Mouse (Mus musculus) forebrain, embryonic 11.5 days (tissue): ENCODE results near the gene Ccpg1. TPM values are rescaled to one million over a fixed set of nuclear protein-coding genes. Genes with fewer than 3 reads are reported as not detected.

Experiments used
- ATAC-seq: fragments of 200-750 bp; cut with Nextera tagmentation; replicated peaks from 2 replicates; pipeline ENCODE4 v1.8.0; 2017; ENCODE audit warnings: moderate TSS enrichment; ENCODE audit not compliant: low FRiP score
- DNase-seq: peaks from one replicate; pipeline ENCODE4 v3.0.0-alpha.2; 2017; ENCODE audit warnings: low spot score
- H3K27ac ChIP-seq: fragments of 300-500 bp; sonication (generic); 2 replicates; pipeline ENCODE4 v1.5.1; 2014; ENCODE audit warnings: low read depth, low read length
- H3K27me3 ChIP-seq: fragments of 300-500 bp; sonication (generic); 2 replicates; pipeline ENCODE4 v1.6.1; 2014; ENCODE audit warnings: mild to moderate bottlenecking, low read length, mixed read lengths; ENCODE audit not compliant: control insufficient read depth, insufficient read depth
- H3K36me3 ChIP-seq: fragments of 300-500 bp; sonication (generic); 2 replicates; pipeline ENCODE4 v1.6.1; 2014; ENCODE audit warnings: mild to moderate bottlenecking, low read length, moderate library complexity, mixed read lengths; ENCODE audit not compliant: control insufficient read depth, insufficient read depth
- H3K4me1 ChIP-seq: fragments of 300-500 bp; sonication (generic); replicated peaks from 2 replicates; pipeline ENCODE4 v1.6.1; 2014; ENCODE audit warnings: low read length, mixed read lengths; ENCODE audit not compliant: control insufficient read depth, insufficient read depth
- H3K4me2 ChIP-seq: fragments of 300-500 bp; sonication (generic); 2 replicates; pipeline ENCODE4 v1.6.1; 2014; ENCODE audit warnings: low read depth, mild to moderate bottlenecking, low read length, moderate library complexity, mixed read lengths; ENCODE audit not compliant: severe bottlenecking
- H3K4me3 ChIP-seq: fragments of 300-500 bp; sonication (generic); 2 replicates; pipeline ENCODE4 v1.5.1; 2014; ENCODE audit warnings: low read depth, low read length
- H3K9ac ChIP-seq: fragments of 300-500 bp; sonication (generic); 2 replicates; pipeline ENCODE4 v1.6.1; 2014; ENCODE audit warnings: low read length
- H3K9me3 ChIP-seq: fragments of 300-500 bp; sonication (generic); 2 replicates; pipeline ENCODE4 v1.6.1; 2016; ENCODE audit warnings: low read length, mixed read lengths; ENCODE audit not compliant: control insufficient read depth
- WGBS: fragments of 180-500 bp; shearing (Covaris S2); extraction: QIAGEN DNeasy Blood & Tissue Kit; methylation state at CpG from one replicate; pipeline ENCODE4 v1.1.7; 2014; 5-methylcytosine and 5-hydroxymethylcytosine counted together
- polyA plus RNA-seq: library from polyadenylated mRNA; unstranded; fragments of >200 nt; fragmentation: Nextera tagmentation; extraction: Ambion mirVana; gene quantifications from 2 replicates; pipeline ENCODE4 v1.2.1, GENCODE M21; 2014

Gene Ccpg1
- polyA plus RNA-seq, 1 experiment from 2014 or later, result 19.6 TPM

DNA sequence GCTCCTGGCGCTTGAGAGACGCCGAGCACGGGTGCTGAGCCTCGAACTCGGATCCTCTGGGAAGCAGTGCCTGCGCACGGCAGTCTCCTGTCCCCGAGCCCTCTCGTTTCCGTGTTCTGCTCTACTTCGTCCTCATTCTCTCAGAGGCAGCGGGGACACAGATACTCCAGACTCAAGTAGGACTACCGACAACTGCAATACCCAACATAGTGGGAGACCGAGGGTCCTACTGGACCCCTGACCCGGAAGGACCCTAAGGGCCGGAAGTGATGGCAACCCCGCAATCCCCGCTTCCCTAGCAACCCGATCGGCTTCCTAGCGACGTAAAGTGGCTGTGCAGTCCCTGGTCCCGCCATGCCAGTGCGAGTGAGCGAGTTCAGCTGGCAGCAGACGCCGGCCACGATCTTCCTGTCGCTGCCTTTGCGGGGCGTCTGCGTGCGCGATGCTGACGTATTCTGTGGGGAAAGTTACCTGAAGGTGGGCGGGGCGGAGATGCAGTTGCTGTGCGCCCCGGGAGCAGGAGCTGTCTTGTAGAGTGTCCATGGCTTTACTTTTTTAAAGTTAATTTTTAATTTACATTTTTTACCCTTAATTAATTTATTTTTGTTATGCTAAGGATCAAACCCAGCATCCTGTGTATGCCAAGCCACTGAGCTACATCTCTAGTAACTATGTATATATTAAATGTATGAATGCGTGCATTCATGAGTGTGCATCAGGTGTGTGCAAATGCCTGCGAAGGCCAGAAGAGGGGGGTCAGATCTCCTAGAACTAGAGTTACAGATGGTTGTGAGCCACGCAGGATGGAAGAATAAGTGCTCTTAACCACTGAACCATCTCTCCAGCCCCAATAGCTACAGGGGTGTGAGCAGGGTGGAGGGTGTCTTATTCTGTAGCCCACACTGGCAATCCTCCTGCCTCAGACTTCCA is 26.4 kb upstream of the Ccpg1 start, which contains the start of the genes Dyx1c1 and Gm44503:
Gene Dyx1c1 (plus strand): TSS at position 265 of the 930 bp plus-strand sequence.
Gene Gm44503 (plus strand): TSS at position 332 of the 930 bp plus-strand sequence.
- no peaks in the 10 kb centered on the region for H3K36me3 ChIP-seq
- DNase-seq (peak; percentile 91), ATAC-seq (peak; percentile 95)
- peak within 1 kb of the TSS; percentile 63 for H3K4me3 ChIP-seq
- H3K9me3 ChIP-seq, result no peaks in the 10 kb centered on the region
- H3K27ac ChIP-seq, result no peak within 1 kb of the TSS
- WGBS, result 3% methylated on average over 43 of the region's 43 CpGs
- no peaks in the 10 kb centered on the region for H3K27me3 ChIP-seq
- H3K4me2 ChIP-seq, result peak within 1 kb of the TSS; percentile 80
- peak within 1 kb of the TSS; percentile 63 for H3K9ac ChIP-seq
- H3K4me1 ChIP-seq, result peaks cover 2% of the 10 kb centered on the region; the same call in 1 of the 2 replicates

DNA sequence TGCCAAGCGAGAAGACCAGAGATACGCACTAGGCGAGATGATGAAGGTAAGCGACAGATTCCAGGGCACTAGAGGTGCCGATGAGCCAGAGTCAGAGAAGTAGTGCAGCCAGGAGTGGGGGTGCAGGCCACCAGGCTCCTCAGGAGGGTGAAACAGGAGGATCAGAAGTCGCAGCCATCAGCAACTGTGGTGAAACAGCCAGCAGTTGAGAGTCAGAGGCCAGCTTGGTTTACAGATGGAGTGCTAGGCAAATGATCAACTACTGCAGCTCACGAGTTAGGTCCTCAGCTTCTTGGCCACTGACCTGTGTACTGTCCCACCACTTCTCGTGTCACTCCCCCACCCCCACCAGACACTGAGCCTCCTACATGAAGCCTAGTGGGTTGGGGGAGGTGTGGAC is 23.9 kb upstream of the Ccpg1 start:
- no peak for ATAC-seq
- no peaks in the 10 kb centered on the region for H3K27me3 ChIP-seq

DNA sequence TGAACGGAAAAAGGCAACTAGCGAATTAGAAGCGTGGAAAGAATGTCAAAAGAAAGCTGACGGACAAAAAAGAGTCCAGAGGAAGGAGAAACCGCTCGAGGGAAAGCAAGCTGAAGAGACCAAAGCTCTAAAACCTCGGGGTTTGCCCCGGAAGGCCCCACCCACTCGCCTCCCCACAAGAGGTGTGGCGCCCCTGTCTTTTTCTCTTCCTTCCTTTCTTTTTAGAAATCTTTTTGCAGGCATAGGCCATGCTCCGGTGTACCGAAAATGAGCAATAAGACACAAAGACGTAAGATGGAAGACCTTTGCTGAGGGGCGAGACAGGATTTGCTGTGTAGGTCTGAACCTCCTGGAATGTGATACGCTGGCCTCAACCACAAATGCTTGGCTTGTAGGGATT is 23.3 kb upstream of the Ccpg1 start:
- Histone ChIP-seq H3K9me3 (no peaks in the 10 kb centered on the region), H3K4me2 (no peak overlapping the region), H3K4me1 (peaks cover 2% of the 10 kb centered on the region; the same call in 1 of the 2 replicates), H3K27ac (no peak overlapping the region), H3K27me3 (no peaks in the 10 kb centered on the region), H3K9ac (no peak overlapping the region), H3K4me3 (no peak overlapping the region), H3K36me3 (no peaks in the 10 kb centered on the region)
- WGBS, result 79% methylated on average over 15 of the region's 15 CpGs
- ATAC-seq (no peak), DNase-seq (no peak)

More for the DNA sequence above, 23.9 kb upstream of the Ccpg1 start:
- H3K27ac ChIP-seq, result no peak overlapping the region
- no peak overlapping the region for H3K9ac ChIP-seq
- H3K4me2 ChIP-seq, result no peak overlapping the region
- H3K9me3 ChIP-seq, result no peaks in the 10 kb centered on the region
- no peak for DNase-seq
- no peaks in the 10 kb centered on the region for H3K36me3 ChIP-seq
- WGBS, result 78% methylated on average over 8 of the region's 8 CpGs
- H3K4me3 ChIP-seq, result no peak overlapping the region
- H3K4me1 ChIP-seq, result peaks cover 2% of the 10 kb centered on the region; the same call in 1 of the 2 replicates

DNA sequence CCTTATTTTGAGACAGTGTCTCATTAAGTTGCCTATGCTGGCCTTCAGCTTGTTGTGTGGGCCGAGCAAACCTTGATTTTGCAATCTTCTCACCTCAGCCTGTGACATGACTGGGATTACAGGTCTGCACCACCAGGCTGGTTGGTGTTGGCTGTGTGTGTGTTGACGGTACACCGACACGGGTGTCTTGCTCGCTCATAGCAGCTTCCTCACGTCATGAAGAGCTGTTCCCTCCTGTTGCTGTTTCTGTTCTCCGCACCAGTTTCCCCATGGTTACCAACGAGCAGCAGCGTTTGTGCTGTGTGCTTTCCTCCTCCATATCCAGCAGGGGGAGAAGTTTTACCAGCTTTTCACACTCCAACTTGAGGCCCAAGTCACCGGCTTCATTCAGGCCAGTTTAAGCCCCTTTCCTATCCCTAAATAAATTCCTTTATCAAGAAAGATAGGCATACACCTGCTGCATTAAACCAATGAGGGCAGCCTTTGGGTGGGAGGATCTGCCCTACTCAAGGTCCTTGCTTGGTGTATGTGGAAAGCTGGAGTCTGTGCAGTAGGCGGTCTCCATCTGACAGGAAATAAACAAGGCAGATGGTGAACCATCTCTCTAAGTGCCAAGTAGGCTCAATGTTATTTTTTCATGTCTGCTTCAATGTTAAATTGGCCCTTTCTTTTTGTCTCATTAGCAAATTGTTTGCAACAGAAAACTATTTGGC is 16.7 kb upstream of the Ccpg1 start:
- 37% methylated on average over 11 of the region's 11 CpGs for WGBS
- Histone ChIP-seq H3K27ac (no peak overlapping the region), H3K4me1 (no peaks in the 10 kb centered on the region), H3K4me2 (no peak overlapping the region), H3K27me3 (no peaks in the 10 kb centered on the region), H3K36me3 (no peaks in the 10 kb centered on the region), H3K9ac (no peak overlapping the region), H3K4me3 (no peak overlapping the region), H3K9me3 (no peaks in the 10 kb centered on the region; the same call in 1 of the 2 replicates)
- DNase-seq, result no peak
- no peak; the same call in 1 of the 2 replicates for ATAC-seq

DNA sequence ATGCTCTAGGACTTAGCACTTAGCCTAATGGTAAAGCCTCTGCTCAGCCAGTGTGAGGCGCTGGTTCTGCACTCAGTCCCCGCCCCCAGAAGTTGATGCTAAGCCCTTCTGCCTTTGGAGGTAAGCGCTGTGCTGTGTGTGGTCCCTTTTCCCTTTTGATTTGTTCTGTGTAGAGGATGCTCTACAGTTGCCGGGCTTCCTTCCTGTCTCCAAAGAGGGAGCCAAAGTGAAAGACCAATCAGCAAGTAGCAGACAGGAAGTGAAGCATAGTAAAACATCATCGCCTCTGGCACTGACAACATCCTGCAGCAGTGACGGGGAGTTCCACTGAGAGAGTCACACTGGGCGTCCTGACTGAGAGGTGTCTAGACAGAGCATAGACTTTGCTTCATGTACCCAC is 15.4 kb upstream of the Ccpg1 start:
- Histone ChIP-seq H3K9ac (no peak overlapping the region), H3K36me3 (no peaks in the 10 kb centered on the region), H3K27ac (no peak overlapping the region), H3K4me1 (no peaks in the 10 kb centered on the region), H3K27me3 (no peaks in the 10 kb centered on the region), H3K4me2 (no peak overlapping the region), H3K4me3 (no peak overlapping the region), H3K9me3 (no peaks in the 10 kb centered on the region; the same call in 1 of the 2 replicates)
- 72% methylated on average over 7 of the region's 7 CpGs for WGBS
- ATAC-seq, result no peak; the same call in 1 of the 2 replicates
- no peak for DNase-seq

DNA sequence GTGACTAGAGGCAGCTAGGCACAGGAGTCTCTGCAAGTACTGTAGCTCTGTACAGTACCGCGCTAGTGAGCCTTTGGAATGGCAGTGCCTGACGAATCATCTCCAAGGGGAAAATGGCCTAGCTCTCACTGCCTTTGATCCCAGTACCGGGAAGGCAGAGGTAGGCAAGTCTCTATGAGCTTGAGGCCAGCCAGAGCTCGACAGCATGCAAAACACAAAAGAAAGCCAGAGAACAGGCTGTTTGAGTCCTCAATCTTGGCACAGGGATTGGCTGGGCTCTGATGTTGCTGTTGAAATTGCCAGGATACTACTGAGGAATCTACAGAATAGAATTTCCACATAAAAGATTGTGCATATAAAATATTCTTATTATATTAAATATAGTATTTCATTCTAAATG is 12.8 kb upstream of the Ccpg1 start:
- Histone ChIP-seq H3K4me1 (no peaks in the 10 kb centered on the region), H3K27ac (no peak overlapping the region), H3K9me3 (no peaks in the 10 kb centered on the region; the same call in 1 of the 2 replicates), H3K36me3 (no peaks in the 10 kb centered on the region), H3K9ac (no peak overlapping the region), H3K4me2 (no peak overlapping the region), H3K4me3 (no peak overlapping the region), H3K27me3 (no peaks in the 10 kb centered on the region)
- whole genome bisulfite sequencing, result 85% methylated on average over 5 of the region's 5 CpGs
- ATAC-seq (no peak), DNase-seq (no peak)

DNA sequence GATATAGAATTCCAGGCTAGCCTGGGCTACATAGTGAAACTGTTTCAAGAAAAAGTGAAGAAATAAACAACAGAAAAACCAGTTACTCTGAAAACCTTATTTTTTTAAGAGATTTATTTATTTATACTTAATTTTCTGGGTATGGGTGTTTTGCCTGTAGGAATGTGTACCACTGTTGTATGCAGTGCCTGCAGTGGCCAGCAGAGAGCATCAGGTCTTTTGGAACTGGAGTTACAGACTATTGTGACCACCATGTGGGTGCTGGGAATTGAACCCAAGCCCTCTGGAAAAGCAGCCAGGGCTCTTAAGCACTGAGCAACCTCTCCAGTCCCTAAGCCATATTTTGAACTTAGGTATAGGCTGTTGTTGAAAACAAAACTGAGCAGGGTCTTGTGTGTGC is 12.2 kb upstream of the Ccpg1 start:
- Histone ChIP-seq H3K4me1 (no peaks in the 10 kb centered on the region), H3K27me3 (no peaks in the 10 kb centered on the region), H3K9ac (no peak overlapping the region), H3K27ac (no peak overlapping the region), H3K9me3 (no peaks in the 10 kb centered on the region; the same call in 1 of the 2 replicates), H3K4me2 (no peak overlapping the region), H3K36me3 (no peaks in the 10 kb centered on the region), H3K4me3 (no peak overlapping the region)
- ATAC-seq (no peak), DNase-seq (no peak)

DNA sequence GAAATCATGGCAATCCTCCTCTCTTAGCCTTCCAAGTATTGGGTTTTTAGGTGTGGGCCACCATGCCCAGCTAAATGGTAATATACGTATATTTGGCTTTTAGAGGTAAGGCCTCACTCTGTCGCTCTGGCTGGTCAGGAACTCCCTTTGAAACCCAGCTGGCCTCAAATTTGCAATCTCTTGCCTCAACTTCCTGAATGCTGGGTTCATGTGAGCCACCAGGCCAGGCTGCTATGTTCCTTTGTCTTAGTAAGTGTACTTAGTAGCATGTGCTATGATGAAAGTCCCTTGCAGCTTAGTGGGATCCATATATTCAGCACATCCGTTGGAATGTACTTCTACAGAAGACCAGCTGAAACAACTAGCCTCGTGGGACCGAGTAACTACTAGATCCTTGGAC is 10.5 kb upstream of the Ccpg1 start:
- no peak overlapping the region for H3K9ac ChIP-seq
- no peaks in the 10 kb centered on the region for H3K36me3 ChIP-seq
- H3K27ac ChIP-seq, result no peak overlapping the region
- ATAC-seq (no peak), DNase-seq (no peak)
- WGBS, result 82% methylated on average over 5 of the region's 5 CpGs
- H3K9me3 ChIP-seq, result no peaks in the 10 kb centered on the region; the same call in 1 of the 2 replicates
- no peaks in the 10 kb centered on the region for H3K27me3 ChIP-seq
- no peak overlapping the region for H3K4me2 ChIP-seq
- H3K4me1 ChIP-seq, result no peaks in the 10 kb centered on the region
- H3K4me3 ChIP-seq, result no peak overlapping the region
